Mouse (Mus musculus) left cerebral cortex, adult 8-10 months (tissue): Measurements from ENCODE around the gene Epb41. TPM values are rescaled to one million over a fixed set of nuclear protein-coding genes. Genes with fewer than 3 reads are reported as not detected.
A peak's percentile ranks its signal among the peaks of the same experiment; 100 is the strongest.

ENCODE experiments used
- DNase-seq, 2 experiments: peaks; one replicate each; pipeline ENCODE4 v3.0.0; 2022; ENCODE audit warnings: low spot score in 2 of 2
- total RNA-seq, 4 experiments: library from RNA; stranded (reverse); gene quantifications; 2 replicates each; pipeline ENCODE4 v1.2.4; 2022

Epb41 gene
- total RNA-seq, 4 experiments from 2014 or later, result 50.5 to 60.6 (median 55.6) TPM

DNA sequence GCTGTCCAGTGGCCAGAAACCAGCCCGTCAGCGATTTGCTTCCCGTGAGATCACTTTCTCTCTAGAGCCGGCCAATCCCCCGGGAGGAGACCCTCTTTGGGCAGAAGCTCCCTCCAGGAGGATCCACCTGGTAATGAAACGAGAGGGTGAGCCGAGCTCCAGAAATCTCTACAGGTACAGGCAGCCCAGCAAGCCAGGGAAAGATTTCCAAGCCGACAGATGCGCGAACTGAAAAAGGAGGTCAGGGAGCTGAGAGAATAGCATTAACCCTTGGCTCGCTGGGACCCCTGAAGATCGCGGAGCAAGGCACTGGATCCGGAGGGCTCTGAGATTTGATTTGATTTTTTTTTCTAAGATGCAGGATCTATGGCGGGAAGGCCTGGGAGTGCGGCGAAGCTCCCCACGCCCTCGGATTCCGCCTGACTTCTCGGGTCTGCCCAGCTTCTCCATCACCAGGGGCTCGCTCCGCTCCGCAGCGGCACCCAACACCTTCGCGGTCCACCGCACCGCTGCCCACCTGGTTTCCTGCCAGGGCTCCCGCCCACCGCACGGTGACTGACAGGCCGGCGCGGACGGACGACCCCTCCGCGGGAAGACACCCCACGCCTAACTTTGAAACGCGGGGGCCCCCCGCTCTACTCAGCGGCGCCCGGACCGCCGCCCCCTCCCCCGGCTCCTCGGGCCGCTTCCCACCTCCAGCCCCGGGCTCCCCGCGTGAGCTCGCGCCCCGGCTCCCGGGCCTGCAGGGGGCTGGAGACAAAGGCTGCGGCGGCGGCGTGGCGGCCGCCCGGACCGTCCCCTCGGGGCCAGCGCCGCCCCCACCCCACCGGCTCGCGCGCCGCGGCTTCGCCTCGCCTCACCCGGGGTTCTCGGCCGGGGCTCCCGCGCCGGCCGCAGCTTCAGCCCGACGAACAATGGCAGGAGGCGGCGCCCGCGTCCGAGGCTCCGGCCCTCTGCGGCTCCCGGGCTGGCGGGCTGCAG, 26.8 kb downstream of the Epb41 start:
- peak; percentile 17 to 25 for DNase-seq

DNA sequence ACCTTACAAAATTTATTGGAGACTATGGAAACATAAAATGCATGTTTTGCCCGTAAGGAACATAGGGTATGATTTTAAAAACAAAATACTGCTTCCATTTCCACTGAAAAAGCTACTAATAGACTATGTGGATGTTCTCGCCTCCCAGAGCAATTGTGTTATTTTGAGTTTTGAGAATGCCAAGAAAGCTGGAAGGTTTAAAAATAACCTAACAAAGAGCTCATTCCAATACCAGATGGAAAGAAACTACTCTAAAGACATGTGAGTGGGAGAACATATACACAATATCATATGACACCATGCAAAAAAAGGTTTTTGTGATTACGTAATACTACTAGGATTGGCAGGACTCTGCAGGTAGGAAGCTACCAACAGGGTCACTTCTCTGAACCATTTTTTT, 31.4 kb downstream of the Epb41 start:
- DNase-seq, result no peak

DNA sequence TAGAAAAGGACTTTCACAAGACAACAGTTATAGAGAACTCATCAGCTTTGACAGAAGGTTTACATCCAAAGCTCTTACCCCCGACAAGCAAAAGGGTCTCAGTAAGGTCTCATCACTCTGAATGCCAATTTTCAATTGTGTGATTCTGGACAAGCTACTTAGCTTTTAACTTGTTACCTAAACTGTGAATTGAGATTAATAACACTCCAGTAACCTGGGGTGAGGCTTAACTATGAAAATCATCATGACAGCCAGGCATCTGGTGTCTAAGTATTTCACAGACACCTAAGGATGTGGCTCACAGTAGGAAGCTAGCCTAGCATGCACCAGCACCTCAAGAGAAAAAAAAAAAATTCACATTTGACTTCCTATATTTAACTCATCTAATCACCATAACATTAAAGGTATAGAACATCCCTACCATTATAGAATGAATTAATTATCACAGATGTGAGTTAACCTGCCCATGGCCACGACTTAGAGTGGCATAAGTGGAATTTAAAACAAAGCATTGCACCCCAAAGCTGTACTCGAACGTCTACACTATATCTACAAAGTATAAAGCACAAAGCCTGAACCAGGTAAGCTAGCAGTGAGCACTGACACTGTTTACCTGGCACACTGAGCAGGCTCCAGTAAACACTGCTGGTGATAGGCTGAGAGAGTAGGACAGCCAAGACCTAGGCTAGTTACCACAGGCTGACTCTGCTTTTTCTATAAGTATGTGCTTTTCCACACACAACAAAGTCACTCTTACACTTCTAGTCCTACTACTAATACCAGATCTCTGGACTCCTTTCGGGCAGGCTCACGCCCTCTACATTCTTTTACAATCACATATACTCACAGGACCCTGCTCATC, 33.4 kb downstream of the Epb41 start:
- DNase-seq, result no peak

DNA sequence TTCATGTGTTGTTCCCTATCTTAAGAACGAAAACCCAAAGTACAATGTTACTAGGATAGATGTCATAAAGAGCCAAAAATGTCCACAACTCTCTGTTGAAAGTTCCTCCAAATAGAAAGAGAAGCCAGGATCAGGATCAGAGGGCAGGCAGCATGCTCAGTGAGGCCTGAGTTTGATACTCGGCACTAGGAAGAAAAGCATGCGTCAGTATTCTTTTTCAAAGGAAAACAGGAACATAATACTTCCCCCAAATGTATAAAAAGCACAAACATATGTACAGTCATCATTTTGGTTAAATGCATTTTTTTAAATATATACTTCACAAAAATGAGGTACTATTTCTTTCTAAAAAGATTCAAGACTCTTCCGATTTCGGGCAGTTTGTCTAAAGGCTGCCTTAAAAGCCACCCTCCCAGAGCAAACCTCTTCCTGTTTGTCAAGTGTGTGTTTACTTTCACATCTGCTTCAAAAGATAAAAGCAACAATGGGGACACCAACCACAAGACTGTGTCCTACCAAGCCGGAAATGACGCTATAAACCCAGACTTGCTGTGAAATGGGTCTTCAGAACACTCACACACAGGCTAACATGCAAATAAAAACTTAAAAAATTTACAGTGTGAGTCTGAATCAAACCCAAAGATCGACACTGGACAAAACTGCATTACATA, 35.0 kb downstream of the Epb41 start:
- no peak for DNase-seq

DNA sequence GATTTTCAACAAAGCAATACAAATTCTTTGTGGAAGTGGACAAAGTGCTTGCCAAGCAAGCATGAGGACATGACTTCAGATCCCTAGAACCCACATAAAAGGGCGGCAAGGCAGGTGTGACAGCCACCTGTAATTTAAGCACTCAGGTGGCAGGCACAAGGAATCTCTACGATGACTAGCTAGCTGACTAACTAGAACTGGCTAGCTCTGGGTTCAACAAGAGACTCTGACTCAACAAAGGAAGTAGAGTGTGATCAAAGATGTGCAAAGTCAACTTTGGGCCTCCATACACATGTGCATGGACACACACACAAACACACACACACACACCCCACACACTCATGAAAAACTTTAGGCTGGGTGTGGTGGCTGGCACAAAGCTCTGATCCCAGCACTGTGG, 35.6 kb downstream of the Epb41 start:
- no peak for DNase-seq

DNA sequence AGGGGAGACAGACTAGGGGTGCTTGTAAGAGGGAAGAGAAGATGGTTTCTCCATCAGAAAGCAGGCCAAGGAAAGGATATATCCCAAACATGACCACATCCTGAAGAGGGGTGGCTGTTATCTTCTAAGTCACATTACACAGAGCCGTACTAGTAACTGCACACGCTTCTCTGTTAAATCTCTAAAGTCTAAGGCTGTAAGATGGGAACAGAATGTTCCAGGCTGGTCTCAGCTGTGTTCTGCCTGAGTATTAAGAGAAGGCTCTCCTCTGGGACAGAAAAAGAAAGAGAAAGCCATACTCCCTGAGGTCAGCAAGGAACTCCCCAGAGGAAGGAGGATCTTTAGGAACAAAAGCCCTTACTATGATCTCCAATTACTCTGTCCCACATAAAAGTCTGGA, 36.3 kb downstream of the Epb41 start:
- no peak for DNase-seq

DNA sequence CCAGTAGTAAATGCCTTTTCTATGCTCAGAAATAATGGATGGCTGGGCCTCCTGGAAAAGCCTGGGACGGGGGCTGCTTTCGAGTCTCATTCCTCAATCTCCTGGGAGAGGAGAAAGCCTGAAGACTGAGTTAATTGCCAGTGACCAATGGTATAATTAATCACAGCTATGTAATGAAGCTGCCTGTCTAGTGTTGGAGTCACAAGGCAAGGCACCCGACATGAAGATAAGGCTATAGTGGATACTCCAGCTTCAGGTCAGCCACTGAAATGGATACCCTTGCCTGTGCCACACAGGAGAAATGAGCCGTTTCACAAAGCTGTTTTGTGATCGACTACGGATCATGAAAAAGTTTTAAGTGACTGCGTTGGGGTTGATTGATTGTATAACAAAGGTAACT, 37.1 kb downstream of the Epb41 start:
- no peak for DNase-seq

DNA sequence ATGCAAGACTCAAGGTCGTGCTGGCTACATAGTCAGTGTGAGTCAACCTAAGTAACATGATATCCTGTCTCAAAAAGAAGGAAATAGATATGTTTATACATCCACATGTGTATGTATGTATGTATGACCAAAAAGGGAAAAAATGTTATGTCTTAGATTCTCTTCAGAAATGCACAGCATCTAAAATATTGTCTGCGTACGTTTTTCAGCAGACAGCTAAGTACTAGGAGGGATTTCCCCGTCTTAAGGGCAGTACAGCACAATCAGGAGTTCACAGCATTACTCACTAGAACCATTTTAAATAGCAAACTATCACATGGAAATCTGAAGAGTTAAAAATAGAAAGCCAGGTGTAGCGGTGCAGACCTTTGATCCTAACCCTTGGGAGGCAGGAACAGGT, 38.0 kb downstream of the Epb41 start:
- no peak for DNase-seq

DNA sequence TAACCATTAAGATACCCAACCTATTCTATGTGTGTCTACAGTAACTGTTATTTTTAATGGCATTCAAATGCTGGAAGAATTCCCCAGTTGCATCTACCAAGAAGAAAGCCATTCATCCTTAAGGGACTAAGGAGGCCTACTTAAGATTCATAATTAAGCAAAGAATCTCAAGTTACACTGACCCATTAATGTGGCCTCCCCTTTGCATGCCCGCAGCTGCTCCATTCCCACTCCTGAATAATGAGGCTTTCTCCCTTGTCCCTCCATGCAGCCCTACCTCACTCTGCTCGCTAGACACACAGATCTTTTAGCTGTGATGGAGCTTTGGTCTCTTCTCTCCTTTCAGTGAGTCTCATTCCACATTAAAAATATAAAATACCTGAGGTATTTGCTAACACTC, 40.9 kb downstream of the Epb41 start:
- DNase-seq, result no peak

DNA sequence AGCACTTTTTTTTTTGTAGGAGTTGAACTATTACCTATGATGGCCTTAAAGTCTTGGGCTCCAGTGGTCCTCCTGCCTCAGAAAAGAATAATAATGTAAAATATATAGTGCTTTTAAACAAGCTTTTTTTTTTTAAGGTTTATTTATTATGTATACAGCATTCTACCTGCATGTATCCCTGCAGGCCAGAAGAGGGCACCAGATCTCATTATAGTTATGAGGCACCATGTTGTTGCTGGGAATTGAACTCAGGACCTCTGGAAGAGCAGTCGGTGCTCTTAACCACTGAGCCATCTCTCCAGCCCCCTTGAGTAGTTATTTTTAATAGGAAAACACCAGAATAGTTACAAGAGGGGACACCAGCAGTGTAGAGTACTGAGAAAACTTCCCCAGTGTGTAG, 41.9 kb downstream of the Epb41 start:
- no peak for DNase-seq

DNA sequence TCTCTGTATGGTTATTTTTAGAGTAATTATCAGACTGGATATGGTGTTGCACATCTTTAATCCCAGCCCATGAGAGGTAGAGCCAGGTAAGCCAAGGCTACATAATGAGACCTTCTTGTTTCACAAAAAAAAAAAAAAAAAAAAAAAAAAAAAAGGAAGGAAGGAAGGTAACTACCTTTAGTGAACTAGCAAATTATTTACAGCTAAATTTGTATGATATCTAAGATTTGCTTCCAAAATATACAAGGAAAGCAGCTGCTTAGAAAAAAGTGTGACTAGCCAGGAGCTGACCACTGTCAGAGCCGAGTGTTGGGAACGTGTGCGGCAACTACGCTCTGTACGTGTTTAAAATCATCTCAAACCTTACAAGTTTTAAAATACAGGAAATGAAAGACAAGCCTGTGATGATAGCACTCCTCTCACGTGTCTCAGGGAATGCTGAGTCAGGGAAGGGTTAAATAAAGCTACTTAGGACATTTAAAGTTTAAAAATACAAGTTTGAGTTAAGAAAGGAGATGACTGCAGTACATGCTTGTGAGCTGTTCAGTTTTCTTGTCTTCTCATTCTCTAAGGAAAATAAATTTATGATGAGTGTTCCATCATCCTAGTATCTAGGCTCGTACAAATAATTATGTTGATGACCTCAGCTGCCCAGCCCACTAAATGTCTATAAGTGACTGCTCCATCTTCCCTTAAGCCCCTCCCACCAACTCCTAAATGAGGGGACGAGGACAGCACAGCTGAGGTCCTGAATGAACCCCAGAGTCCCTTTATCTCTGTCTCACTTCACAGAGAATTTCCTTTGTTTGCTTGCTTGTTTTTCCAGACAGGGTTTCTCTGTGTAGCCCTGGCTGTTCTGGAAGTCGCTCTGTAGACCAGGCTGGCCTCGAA, 45.0 kb downstream of the Epb41 start:
- no peak for DNase-seq

DNA sequence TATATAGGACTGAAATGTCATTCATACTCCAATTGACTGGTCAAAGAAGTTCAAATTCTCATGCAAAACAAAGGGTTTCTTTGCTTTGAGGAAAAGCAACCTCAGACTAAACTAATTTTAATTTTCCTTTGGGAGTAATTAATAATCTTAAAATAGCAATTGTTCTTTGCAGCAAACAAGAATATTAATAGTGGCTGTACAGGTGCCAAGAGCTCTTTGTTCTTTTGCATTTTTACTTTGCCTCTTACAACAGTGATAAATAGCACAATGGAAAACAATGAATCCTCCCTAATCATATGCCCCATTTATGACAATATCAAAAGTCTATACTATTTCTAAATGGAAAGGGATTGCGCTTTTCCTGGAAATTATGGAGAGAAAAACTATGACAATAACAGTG, 47.3 kb downstream of the Epb41 start:
- no peak for DNase-seq

DNA sequence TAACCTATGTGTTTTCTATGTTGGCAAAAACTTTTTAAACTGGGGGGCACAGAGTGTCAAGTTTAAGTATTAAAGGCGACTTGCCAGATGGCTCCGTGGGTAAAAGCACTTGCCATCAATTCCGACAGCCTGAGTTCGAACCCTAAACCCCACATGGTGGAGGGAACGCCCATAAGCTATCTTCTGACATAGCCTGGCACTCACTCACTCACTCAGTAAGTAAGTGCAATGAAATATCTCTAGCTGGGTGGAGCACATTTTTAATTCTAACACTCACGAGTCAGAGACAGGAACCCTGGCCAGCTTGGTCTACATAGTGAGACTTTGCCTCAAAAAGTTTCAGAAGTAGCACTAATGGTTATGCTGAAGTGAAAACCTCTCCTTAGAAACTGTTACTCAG, 48.0 kb downstream of the Epb41 start:
- no peak for DNase-seq

DNA sequence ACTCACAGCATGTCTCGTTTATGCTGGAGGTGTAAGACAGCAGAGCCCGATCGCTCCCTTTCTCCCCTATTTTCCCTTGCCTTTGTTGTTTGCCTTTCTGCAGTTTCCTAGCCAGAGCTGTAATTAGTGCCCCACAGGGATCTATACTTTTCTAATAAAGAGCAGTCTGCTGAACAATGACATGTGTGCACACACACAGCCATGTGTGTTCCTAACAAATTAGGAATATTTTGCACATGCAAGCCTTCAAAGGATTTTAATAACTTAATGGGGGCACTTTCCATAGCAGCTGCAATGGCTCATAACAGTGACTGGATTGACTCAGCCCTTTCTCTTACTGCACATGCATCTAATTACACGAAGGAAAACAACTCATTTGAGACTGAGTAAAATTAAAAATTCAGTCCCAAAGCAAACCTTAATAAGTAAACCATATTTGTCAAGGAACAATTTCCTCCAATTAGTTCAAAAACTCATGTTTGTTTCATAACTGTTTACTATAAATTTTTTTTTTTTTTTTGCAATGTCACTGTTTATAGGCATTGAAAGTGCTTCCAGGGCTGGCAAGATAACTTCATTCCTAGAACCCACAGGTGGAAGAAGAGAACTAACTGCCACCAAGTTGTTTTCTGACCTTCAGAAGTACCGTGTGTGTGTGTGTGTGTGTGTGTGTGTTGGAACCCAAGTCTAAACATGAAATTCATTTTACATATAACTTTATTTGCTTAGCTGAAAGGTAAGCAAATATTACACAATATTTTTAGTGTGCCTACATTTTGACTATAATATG, 49.2 kb downstream of the Epb41 start:
- no peak for DNase-seq

DNA sequence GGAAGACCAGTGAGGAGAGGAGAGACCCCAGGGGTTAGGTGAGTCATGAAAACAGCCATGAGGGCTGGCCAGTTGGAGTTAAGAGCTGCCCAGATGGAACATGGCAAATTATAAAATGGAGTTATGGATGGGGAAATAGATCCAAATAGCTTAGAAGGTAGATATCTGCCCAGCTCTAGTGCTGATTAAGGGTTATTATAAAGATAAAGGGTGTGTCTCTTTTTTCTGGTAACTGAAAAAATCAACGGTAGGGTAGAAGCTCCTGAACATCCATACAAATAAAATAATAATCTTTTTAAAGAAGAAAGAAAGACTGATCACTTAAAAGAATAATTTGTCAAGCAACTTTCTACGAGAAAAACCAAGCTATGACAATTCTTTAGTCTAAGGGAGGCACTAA, 49.9 kb downstream of the Epb41 start:
- no peak for DNase-seq

DNA sequence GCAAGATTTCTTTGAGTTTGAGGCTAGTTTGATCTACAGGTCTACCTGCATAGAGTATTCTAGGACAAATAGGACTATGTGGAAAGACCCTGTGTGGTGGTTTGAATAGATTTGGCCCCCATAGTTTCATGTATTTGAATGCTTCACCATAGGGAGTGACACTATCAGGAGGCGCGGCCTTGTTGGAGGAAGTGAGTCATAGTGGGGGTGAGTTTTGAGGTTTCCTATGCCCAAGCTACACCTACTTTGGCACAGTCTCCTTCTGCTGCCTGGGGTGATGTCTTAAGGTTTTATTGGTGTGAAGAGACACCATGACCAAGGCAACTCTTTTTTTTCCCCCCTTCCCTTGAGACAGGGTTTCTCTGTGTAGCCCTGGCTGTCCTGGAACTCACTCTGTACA, 51.3 kb downstream of the Epb41 start:
- DNase-seq, result no peak

DNA sequence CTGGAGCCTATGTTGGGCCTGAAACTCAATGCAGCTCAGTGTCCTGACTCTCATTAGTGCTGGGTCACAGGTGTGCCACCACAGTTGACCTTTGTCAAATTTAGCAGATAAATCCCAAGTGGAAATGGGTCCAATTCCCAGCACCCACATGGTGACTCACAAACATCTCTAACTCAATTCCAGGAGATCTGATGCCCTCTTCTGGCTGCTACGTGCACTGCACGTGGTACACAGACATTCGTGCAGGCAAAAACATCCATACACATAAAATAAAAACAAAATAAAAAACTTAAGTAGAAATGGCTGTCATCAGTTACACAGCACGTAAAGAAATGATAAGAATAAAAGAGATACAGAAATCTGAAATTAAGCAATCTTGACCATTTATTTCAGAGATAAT, 52.5 kb downstream of the Epb41 start:
- DNase-seq, result no peak

DNA sequence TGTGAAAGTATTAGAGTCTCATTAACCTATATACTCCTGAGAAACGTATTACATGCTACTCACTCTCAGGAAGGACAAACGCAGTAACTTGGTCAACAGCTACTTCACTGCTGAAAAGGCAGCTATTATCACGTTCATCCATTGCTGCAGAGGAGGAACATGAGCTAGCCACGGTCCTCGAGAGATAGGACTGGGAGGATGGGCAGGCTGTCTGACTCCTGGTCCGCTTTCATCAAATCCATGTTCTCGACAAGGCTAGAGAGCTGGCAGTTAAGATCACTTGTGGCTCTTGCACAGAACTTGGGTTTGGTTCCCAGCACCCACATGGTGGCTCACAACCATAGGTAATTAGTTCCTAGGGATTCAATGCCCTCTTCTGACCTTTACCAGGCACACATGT, 53.2 kb downstream of the Epb41 start:
- DNase-seq, result no peak

DNA sequence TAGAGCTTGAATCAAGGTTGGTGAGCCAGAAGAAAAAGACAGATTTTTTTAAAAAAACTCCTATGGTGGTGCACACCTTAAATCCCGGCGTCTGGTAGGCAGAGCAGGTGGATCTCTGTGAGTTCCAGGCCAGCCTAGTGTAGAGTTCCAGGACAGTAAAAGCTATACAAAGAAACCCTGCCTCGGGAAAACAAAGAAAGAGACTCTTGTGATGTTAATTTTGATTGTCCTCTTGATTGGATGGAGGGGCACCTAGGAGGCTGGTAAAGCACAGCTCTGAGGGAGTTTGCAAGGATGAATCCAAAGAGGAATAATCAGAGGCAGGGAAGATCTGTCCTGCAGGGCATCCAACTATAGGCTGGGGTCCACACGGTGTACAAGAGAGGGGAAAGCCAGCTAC, 56.6 kb downstream of the Epb41 start:
- no peak for DNase-seq

DNA sequence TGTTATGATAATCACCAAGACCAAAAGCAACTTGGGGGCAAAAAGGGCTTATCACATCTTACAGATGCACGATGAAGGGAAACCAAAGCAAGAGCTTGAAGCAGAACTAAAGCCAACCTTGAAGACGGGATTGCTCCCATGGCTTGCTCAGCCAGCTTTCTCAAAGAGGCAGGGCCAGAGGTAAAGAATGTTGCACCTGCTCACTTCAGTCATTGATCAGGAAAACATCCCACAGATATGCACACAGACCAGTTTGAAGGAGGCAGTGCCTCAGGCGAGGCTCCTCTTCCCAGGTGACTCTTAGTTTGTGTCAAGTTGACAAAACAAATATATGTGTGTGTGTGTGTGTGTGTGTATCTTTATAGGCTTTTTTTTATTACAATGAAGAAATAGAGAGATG, 59.7 kb downstream of the Epb41 start:
- no peak for DNase-seq
